Mouse (Mus musculus) central nervous system, embryonic 11.5 days (tissue): ENCODE results near the gene E130309D02Rik. TPM values are rescaled to one million over a fixed set of nuclear protein-coding genes. Genes with fewer than 3 reads are reported as not detected.

Experiments used
- polyA plus RNA-seq: library from polyadenylated mRNA; depleted of rRNA; stranded (reverse); fragments of >200 nt; gene quantifications from 2 replicates; pipeline ENCODE4 v1.2.3, GENCODE M21; 2012; rRNA removed

Gene E130309D02Rik
- polyA plus RNA-seq = 31.9 and 33.7 TPM in 2 replicates

GRCm38 (mm10) chr5:143314730-143315513 lies at the start of gene E130309D02Rik:
Gene E130309D02Rik, minus strand, starts transcription at chr5:143315360.

GRCm38 (mm10) chr5:143356686-143357388 lies 41.7 kb upstream of the E130309D02Rik start, which contains the start of gene Grid2ip:
Gene Grid2ip, plus strand, starts transcription at chr5:143357338.

GRCm38 (mm10) chr5:143328690-143329495 lies 13.7 kb upstream of the E130309D02Rik start, which contains the start of gene Zdhhc4:
Gene Zdhhc4, minus strand, starts transcription at chr5:143329256.

GRCm38 (mm10) chr5:143293404-143293803 lies 21.8 kb downstream of the E130309D02Rik start, which contains the start of gene Zfp853:
Gene Zfp853, minus strand, starts transcription at chr5:143293623.

GRCm38 (mm10) chr5:143269363-143270150 lies 45.6 kb downstream of the E130309D02Rik start, which contains the start of gene Zfp316:
Gene Zfp316, minus strand, starts transcription at chr5:143270022.

Other genes starting within 250 kb of the E130309D02Rik start
- 25.2 and 31.8 TPM in 2 replicates for gene Rnf216, start 202.4 kb downstream of the E130309D02Rik start, polyA plus RNA-seq
- gene Olfr718-ps1, start 167.8 kb downstream of the E130309D02Rik start, polyA plus RNA-seq = not detected in 2 replicates
- gene Rbak, start 134.6 kb downstream of the E130309D02Rik start, polyA plus RNA-seq = 15.5 and 19.2 TPM in 2 replicates
- gene Spdye4b, start 134.3 kb downstream of the E130309D02Rik start, polyA plus RNA-seq = not detected in 2 replicates
- gene Spdye4a, start 88.5 kb downstream of the E130309D02Rik start, polyA plus RNA-seq = not detected in 2 replicates
- gene Zfp12, start 80.2 kb downstream of the E130309D02Rik start, polyA plus RNA-seq = 29.6 and 33.9 TPM in 2 replicates
- gene Zfp316, start 45.3 kb downstream of the E130309D02Rik start, polyA plus RNA-seq = 12.2 and 21.6 TPM in 2 replicates
- 0.61 and 1.2 TPM in 2 replicates for gene Zfp853, start 21.7 kb downstream of the E130309D02Rik start, polyA plus RNA-seq
- 43.6 and 58.9 TPM in 2 replicates for gene Zdhhc4, start 13.9 kb upstream of the E130309D02Rik start, polyA plus RNA-seq
- gene Grid2ip, start 42.0 kb upstream of the E130309D02Rik start, polyA plus RNA-seq = 0.82 and 0.89 TPM in 2 replicates
- 61.5 and 90.0 TPM in 2 replicates for gene Kdelr2, start 88.5 kb upstream of the E130309D02Rik start, polyA plus RNA-seq
- gene Daglb, start 149.2 kb upstream of the E130309D02Rik start, polyA plus RNA-seq = 9.7 and 11.2 TPM in 2 replicates
- 322 and 463 TPM in 2 replicates for gene Rac1, start 212.7 kb upstream of the E130309D02Rik start, polyA plus RNA-seq